Mouse (Mus musculus): ENCODE measurements around the gene Foxb1. TPM values are rescaled to one million over a fixed set of nuclear protein-coding genes. Genes with fewer than 3 reads are reported as not detected.

Foxb1 gene
- polyA plus RNA-seq, 1 experiment from 2014 or later, result not detected

- Histone ChIP-seq H3K27ac (ENCODE audit: low read length) (no peak overlapping the region), H3K27me3 (replicated peaks; ENCODE audit: control insufficient read depth, insufficient read depth, low read length) (no peaks in the 10 kb centered on the region), H3K4me1 (ENCODE audit: control insufficient read depth, insufficient read depth, low read length) (no peaks in the 10 kb centered on the region; the same call in 1 of the 2 replicates), H3K9me3 (ENCODE audit: control insufficient read depth, low read length) (no peaks in the 10 kb centered on the region), H3K4me2 (ENCODE audit: low read depth, low read length) (no peak overlapping the region), H3K9ac (ENCODE audit: low read depth, low read length) (no peak overlapping the region), H3K36me3 (ENCODE audit: control insufficient read depth, insufficient read depth, low read length) (no peaks in the 10 kb centered on the region), H3K4me3 (ENCODE audit: low read length) (no peak overlapping the region)
- ATAC-seq, result no peak
- 73% methylated on average over 9 of the region's 9 CpGs for WGBS
Observed at GRCm38 (mm10) chr9:69718431-69718830, 42.3 kb downstream of the Foxb1 start.

- Histone ChIP-seq H3K36me3 (ENCODE audit: control insufficient read depth, insufficient read depth, low read length) (no peaks in the 10 kb centered on the region), H3K27me3 (replicated peaks; ENCODE audit: control insufficient read depth, insufficient read depth, low read length) (no peaks in the 10 kb centered on the region), H3K4me3 (ENCODE audit: low read length) (no peak overlapping the region), H3K27ac (ENCODE audit: low read length) (no peak overlapping the region), H3K9me3 (ENCODE audit: control insufficient read depth, low read length) (no peaks in the 10 kb centered on the region), H3K9ac (ENCODE audit: low read depth, low read length) (no peak overlapping the region), H3K4me2 (ENCODE audit: low read depth, low read length) (no peak overlapping the region), H3K4me1 (ENCODE audit: control insufficient read depth, insufficient read depth, low read length) (no peaks in the 10 kb centered on the region; the same call in 1 of the 2 replicates)
- WGBS, result 17% methylated on average over 4 of the region's 4 CpGs
- no peak for ATAC-seq
Observed at GRCm38 (mm10) chr9:69716364-69716763, 44.4 kb downstream of the Foxb1 start.

- no peak overlapping the region for H3K27ac ChIP-seq (ENCODE audit: low read length)
- no peaks in the 10 kb centered on the region; the same call in 1 of the 2 replicates for H3K4me1 ChIP-seq (ENCODE audit: control insufficient read depth, insufficient read depth, low read length)
- no peaks in the 10 kb centered on the region for H3K9me3 ChIP-seq (ENCODE audit: control insufficient read depth, low read length)
- peak; percentile 89 for ATAC-seq
- H3K27me3 ChIP-seq (replicated peaks; ENCODE audit: control insufficient read depth, insufficient read depth, low read length), result no peaks in the 10 kb centered on the region
- H3K4me3 ChIP-seq (ENCODE audit: low read length), result no peak overlapping the region
- no peaks in the 10 kb centered on the region for H3K36me3 ChIP-seq (ENCODE audit: control insufficient read depth, insufficient read depth, low read length)
- no peak overlapping the region for H3K9ac ChIP-seq (ENCODE audit: low read depth, low read length)
- peak overlapping the region; percentile 30; the same call in 1 of the 2 replicates for H3K4me2 ChIP-seq (ENCODE audit: low read depth, low read length)
- WGBS, result 17% methylated on average over 12 of the region's 12 CpGs
Observed at GRCm38 (mm10) chr9:69715445-69715844, 45.3 kb downstream of the Foxb1 start.

- ATAC-seq, result no peak
- Histone ChIP-seq H3K4me2 (ENCODE audit: low read depth, low read length) (no peak overlapping the region), H3K27ac (ENCODE audit: low read length) (no peak overlapping the region), H3K9ac (ENCODE audit: low read depth, low read length) (no peak overlapping the region), H3K4me1 (ENCODE audit: control insufficient read depth, insufficient read depth, low read length) (no peaks in the 10 kb centered on the region; the same call in 1 of the 2 replicates), H3K4me3 (ENCODE audit: low read length) (no peak overlapping the region), H3K27me3 (replicated peaks; ENCODE audit: control insufficient read depth, insufficient read depth, low read length) (no peaks in the 10 kb centered on the region), H3K9me3 (ENCODE audit: control insufficient read depth, low read length) (no peaks in the 10 kb centered on the region), H3K36me3 (ENCODE audit: control insufficient read depth, insufficient read depth, low read length) (no peaks in the 10 kb centered on the region)
- WGBS, result 47% methylated on average over 7 of the region's 7 CpGs
Observed at GRCm38 (mm10) chr9:69714346-69714745, 46.4 kb downstream of the Foxb1 start.

- H3K9me3 ChIP-seq (ENCODE audit: control insufficient read depth, low read length), result no peaks in the 10 kb centered on the region
- H3K9ac ChIP-seq (ENCODE audit: low read depth, low read length), result no peak overlapping the region
- H3K27ac ChIP-seq (ENCODE audit: low read length), result no peak overlapping the region
- no peak overlapping the region; the same call in 1 of the 2 replicates for H3K4me2 ChIP-seq (ENCODE audit: low read depth, low read length)
- H3K27me3 ChIP-seq (replicated peaks; ENCODE audit: control insufficient read depth, insufficient read depth, low read length), result no peaks in the 10 kb centered on the region
- H3K36me3 ChIP-seq (ENCODE audit: control insufficient read depth, insufficient read depth, low read length), result no peaks in the 10 kb centered on the region
- H3K4me1 ChIP-seq (ENCODE audit: control insufficient read depth, insufficient read depth, low read length), result no peaks in the 10 kb centered on the region; the same call in 1 of the 2 replicates
- no peak overlapping the region for H3K4me3 ChIP-seq (ENCODE audit: low read length)
- 40% methylated on average over 18 of the region's 18 CpGs for WGBS
- no peak for ATAC-seq
Observed at GRCm38 (mm10) chr9:69713577-69714327, 47.0 kb downstream of the Foxb1 start.

GRCm38 (mm10) chr9:69712714-69713525 is 47.8 kb downstream of the Foxb1 start:
- Histone ChIP-seq H3K4me2 (ENCODE audit: low read depth, low read length) (no peak overlapping the region), H3K27ac (ENCODE audit: low read length) (no peak overlapping the region), H3K4me1 (ENCODE audit: control insufficient read depth, insufficient read depth, low read length) (no peaks in the 10 kb centered on the region; the same call in 1 of the 2 replicates), H3K36me3 (ENCODE audit: control insufficient read depth, insufficient read depth, low read length) (no peaks in the 10 kb centered on the region), H3K27me3 (replicated peaks; ENCODE audit: control insufficient read depth, insufficient read depth, low read length) (no peaks in the 10 kb centered on the region), H3K4me3 (ENCODE audit: low read length) (no peak overlapping the region), H3K9me3 (ENCODE audit: control insufficient read depth, low read length) (no peaks in the 10 kb centered on the region), H3K9ac (ENCODE audit: low read depth, low read length) (no peak overlapping the region)
- ATAC-seq, result no peak
- WGBS, result 21% methylated on average over 12 of the region's 12 CpGs

Other genes starting within 250 kb of the Foxb1 start
- 54.9 and 60.0 TPM in 2 replicates for gene Bnip2, start 228.5 kb upstream of the Foxb1 start, polyA plus RNA-seq (2015; fragmentation: Nextera tagmentation; extraction: Ambion mirVana)

Data from intestine, embryonic 16.5 days (tissue).